Mouse (Mus musculus) heart, embryonic 14.5 days (tissue): ENCODE data around the gene Mki67. TPM values are rescaled to one million over a fixed set of nuclear protein-coding genes. Genes with fewer than 3 reads are reported as not detected.

Experiments used
- ATAC-seq: fragments of 200-750 bp; cut with Nextera tagmentation; 2 replicates; pipeline ENCODE4 v1.8.0; 2017; ENCODE audit warnings: low read depth, moderate TSS enrichment; ENCODE audit not compliant: insufficient number of reproducible peaks, insufficient read depth, low FRiP score
- H3K27ac ChIP-seq, 2 experiments: fragments of 200-500 bp in 1 of 2; fragments of 300-500 bp in 1 of 2; sonication (generic) in 1 of 2; replicated peaks in 1 of 2; 2 replicates each; pipeline ENCODE4 v1.5.1; 2012 to 2014; ENCODE audit warnings: low read depth in 2 of 2, low read length in 2 of 2, control low read depth in 1 of 2, mild to moderate bottlenecking in 1 of 2, mixed read lengths in 1 of 2; ENCODE audit not compliant: control insufficient read depth in 1 of 2, insufficient read depth in 1 of 2
- H3K27me3 ChIP-seq: fragments of 300-500 bp; sonication (generic); 2 replicates; pipeline ENCODE4 v1.6.1; 2014; ENCODE audit warnings: mild to moderate bottlenecking, low read length, control low read depth; ENCODE audit not compliant: control insufficient read depth, insufficient read depth
- H3K36me3 ChIP-seq: fragments of 300-500 bp; sonication (generic); 2 replicates; pipeline ENCODE4 v1.6.1; 2014; ENCODE audit warnings: mild to moderate bottlenecking, control low read depth, low read length, mixed read lengths; ENCODE audit not compliant: control insufficient read depth, insufficient read depth
- H3K4me1 ChIP-seq, 2 experiments: fragments of 200-500 bp in 1 of 2; fragments of 300-500 bp in 1 of 2; sonication (generic) in 1 of 2; 2 replicates each; pipeline ENCODE4 v1.6.1; 2012 to 2014; ENCODE audit warnings: low read length in 2 of 2, control low read depth in 1 of 2, mixed read lengths in 1 of 2; ENCODE audit not compliant: control insufficient read depth in 2 of 2, insufficient read depth in 2 of 2
- H3K4me2 ChIP-seq: fragments of 300-500 bp; sonication (generic); 2 replicates; pipeline ENCODE4 v1.6.1; 2014; ENCODE audit warnings: mild to moderate bottlenecking, low read length
- H3K4me3 ChIP-seq, 2 experiments: fragments of 200-500 bp in 1 of 2; fragments of 300-500 bp in 1 of 2; sonication (generic) in 1 of 2; 2 replicates each; pipeline ENCODE4 v1.5.1; 2012 to 2014; ENCODE audit warnings: low read length in 2 of 2, mild to moderate bottlenecking in 2 of 2, control low read depth in 1 of 2, low read depth in 1 of 2, moderate library complexity in 1 of 2; ENCODE audit not compliant: control insufficient read depth in 1 of 2, insufficient read depth in 1 of 2
- H3K9ac ChIP-seq: fragments of 300-500 bp; sonication (generic); 2 replicates; pipeline ENCODE4 v1.6.1; 2014; ENCODE audit warnings: mild to moderate bottlenecking, low read length
- H3K9me3 ChIP-seq: fragments of 300-500 bp; sonication (generic); 2 replicates; pipeline ENCODE4 v1.6.1; 2016; ENCODE audit warnings: low read length, control low read depth; ENCODE audit not compliant: control insufficient read depth
- WGBS: fragments of 180-500 bp; shearing (Covaris S2); extraction: QIAGEN DNeasy Blood & Tissue Kit; methylation state at CpG from one replicate; pipeline ENCODE4 v1.1.7; 2014; 5-methylcytosine and 5-hydroxymethylcytosine counted together
- polyA plus RNA-seq: library from polyadenylated mRNA; unstranded; fragments of >200 nt; fragmentation: Nextera tagmentation; extraction: Ambion mirVana; gene quantifications from 2 replicates; pipeline ENCODE4 v1.2.1, GENCODE M21; 2014

The Mki67 gene
- polyA plus RNA-seq, 1 experiment from 2014 or later, result 32.0 TPM

DNA sequence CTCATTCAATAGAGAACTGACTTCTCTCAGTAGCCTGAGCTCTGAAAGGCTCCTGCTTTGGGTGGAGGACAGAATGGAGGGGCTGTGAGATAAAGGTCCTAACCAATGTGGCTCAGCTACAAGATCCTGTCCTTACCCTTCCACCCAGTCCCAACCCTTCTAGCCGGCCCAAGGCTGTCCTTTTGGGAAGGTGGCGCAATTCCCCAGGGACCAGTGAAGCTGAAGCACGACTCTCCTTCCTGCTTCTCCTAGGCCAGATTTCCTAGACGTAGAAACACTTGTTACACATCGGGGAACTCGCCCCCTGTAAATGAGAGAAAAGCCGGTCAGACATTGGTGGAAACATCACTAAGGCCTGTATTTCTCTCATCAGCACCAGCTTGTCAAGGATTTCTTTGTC lies 52.0 kb downstream of the Mki67 start:
- H3K4me3 ChIP-seq, result no peak overlapping the region
- H3K4me2 ChIP-seq, result no peak overlapping the region
- no peaks in the 10 kb centered on the region for H3K36me3 ChIP-seq
- no peaks in the 10 kb centered on the region for H3K9me3 ChIP-seq
- no peak for ATAC-seq
- H3K9ac ChIP-seq, result no peak overlapping the region
- 81% methylated on average over 7 of the region's 7 CpGs for WGBS
- no peaks in the 10 kb centered on the region for H3K4me1 ChIP-seq
- no peak overlapping the region for H3K27ac ChIP-seq
- H3K27me3 ChIP-seq, result no peaks in the 10 kb centered on the region

- Histone ChIP-seq H3K4me2 (no peak overlapping the region), H3K9ac (no peak overlapping the region), H3K9me3 (no peaks in the 10 kb centered on the region), H3K27me3 (no peaks in the 10 kb centered on the region), H3K36me3 (no peaks in the 10 kb centered on the region), H3K27ac (no peak overlapping the region), H3K4me1 (no peaks in the 10 kb centered on the region; a peak in 1 of 4 replicates), H3K4me3 (no peak overlapping the region)
- no peak for ATAC-seq
Measured at GRCm38 (mm10) chr7:135660314-135660713, 55.8 kb downstream of the Mki67 start.

- no peak overlapping the region for H3K4me3 ChIP-seq
- no peaks in the 10 kb centered on the region for H3K9me3 ChIP-seq
- no peaks in the 10 kb centered on the region for H3K27me3 ChIP-seq
- no peaks in the 10 kb centered on the region for H3K36me3 ChIP-seq
- no peaks in the 10 kb centered on the region; a peak in 1 of 4 replicates for H3K4me1 ChIP-seq
- no peak overlapping the region for H3K27ac ChIP-seq
- no peak overlapping the region for H3K9ac ChIP-seq
- no peak overlapping the region for H3K4me2 ChIP-seq
- WGBS, result 86% methylated on average over 5 of the region's 5 CpGs
- no peak for ATAC-seq
Measured at GRCm38 (mm10) chr7:135659314-135659935, 56.7 kb downstream of the Mki67 start.

GRCm38 (mm10) chr7:135658150-135658549 lies 58.0 kb downstream of the Mki67 start:
- H3K36me3 ChIP-seq, result no peaks in the 10 kb centered on the region
- H3K4me3 ChIP-seq, result no peak overlapping the region
- H3K27ac ChIP-seq, result no peak overlapping the region
- no peak for ATAC-seq
- WGBS, result 85% methylated on average over 7 of the region's 7 CpGs
- no peak overlapping the region for H3K4me2 ChIP-seq
- no peak overlapping the region for H3K9ac ChIP-seq
- no peaks in the 10 kb centered on the region; a peak in 1 of 4 replicates for H3K4me1 ChIP-seq
- H3K9me3 ChIP-seq, result no peaks in the 10 kb centered on the region
- no peaks in the 10 kb centered on the region for H3K27me3 ChIP-seq

- no peak overlapping the region for H3K9ac ChIP-seq
- ATAC-seq, result no peak
- H3K4me1 ChIP-seq, result peaks cover 0 to 2% of the 10 kb centered on the region in 2 experiments; a peak in 1 of 4 replicates
- H3K4me2 ChIP-seq, result no peak overlapping the region
- no peaks in the 10 kb centered on the region for H3K27me3 ChIP-seq
- no peak overlapping the region for H3K27ac ChIP-seq
- no peaks in the 10 kb centered on the region for H3K36me3 ChIP-seq
- WGBS, result 78% methylated on average over 4 of the region's 4 CpGs
- H3K4me3 ChIP-seq, result no peak overlapping the region
- no peaks in the 10 kb centered on the region for H3K9me3 ChIP-seq
Measured at GRCm38 (mm10) chr7:135655113-135655512, 61.0 kb downstream of the Mki67 start.

DNA sequence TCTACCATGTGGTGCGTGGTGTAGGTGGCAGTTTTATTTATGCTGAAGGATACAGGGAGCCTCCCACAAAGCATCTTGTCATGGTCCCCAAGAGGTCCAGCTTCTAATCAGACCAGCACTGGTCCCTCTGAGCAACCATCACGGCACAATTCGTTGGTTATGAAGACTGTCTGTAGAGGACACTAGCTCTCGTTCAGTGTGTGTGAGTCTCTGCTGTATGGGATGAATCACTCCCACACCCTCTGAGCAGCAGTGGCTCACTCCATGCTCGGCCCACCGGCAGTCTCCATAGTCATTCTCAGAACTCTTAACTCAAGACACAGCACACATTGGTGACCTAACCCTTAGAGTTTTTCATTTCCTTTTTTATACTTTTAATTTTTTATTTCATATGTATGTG lies 61.9 kb downstream of the Mki67 start:
- 86% methylated on average over 6 of the region's 6 CpGs for WGBS
- H3K27me3 ChIP-seq, result no peaks in the 10 kb centered on the region
- no peaks in the 10 kb centered on the region for H3K36me3 ChIP-seq
- H3K4me1 ChIP-seq, result peaks cover 0 to 2% of the 10 kb centered on the region in 2 experiments; a peak in 1 of 4 replicates
- H3K27ac ChIP-seq, result no peak overlapping the region
- no peak overlapping the region for H3K4me3 ChIP-seq
- no peaks in the 10 kb centered on the region for H3K9me3 ChIP-seq
- H3K9ac ChIP-seq, result no peak overlapping the region
- no peak for ATAC-seq
- no peak overlapping the region for H3K4me2 ChIP-seq

- H3K9me3 ChIP-seq, result no peaks in the 10 kb centered on the region
- H3K4me2 ChIP-seq, result no peak overlapping the region
- H3K27ac ChIP-seq, result no peak overlapping the region
- H3K27me3 ChIP-seq, result no peaks in the 10 kb centered on the region
- H3K9ac ChIP-seq, result no peak overlapping the region
- H3K36me3 ChIP-seq, result no peaks in the 10 kb centered on the region
- ATAC-seq, result no peak
- H3K4me1 ChIP-seq, result peaks cover 0 to 2% of the 10 kb centered on the region in 2 experiments; a peak in 1 of 4 replicates
- 75% methylated on average over 7 of the region's 7 CpGs for WGBS
- no peak overlapping the region for H3K4me3 ChIP-seq
Measured at GRCm38 (mm10) chr7:135653601-135654000, 62.6 kb downstream of the Mki67 start.

- Histone ChIP-seq H3K27me3 (no peaks in the 10 kb centered on the region), H3K4me2 (no peak overlapping the region), H3K27ac (no peak overlapping the region), H3K4me1 (peaks cover 0 to 2% of the 10 kb centered on the region in 2 experiments; a peak in 1 of 4 replicates), H3K9me3 (peaks cover 4% of the 10 kb centered on the region; the same call in 1 of the 2 replicates), H3K4me3 (no peak overlapping the region), H3K36me3 (no peaks in the 10 kb centered on the region), H3K9ac (no peak overlapping the region)
- WGBS, result 76% methylated on average over 11 of the region's 11 CpGs
- ATAC-seq, result no peak
Measured at GRCm38 (mm10) chr7:135652781-135653180, 63.4 kb downstream of the Mki67 start.
